Mouse (Mus musculus): ENCODE measurements around the gene Dnase2b.

The Dnase2b gene

GRCm38 (mm10) chr3:146611821-146612220 is 3.6 kb downstream of the Dnase2b start:
- DNase-seq (ENCODE audit: low spot score), result no peak

GRCm38 (mm10) chr3:146611261-146611660 is 4.1 kb downstream of the Dnase2b start:
- DNase-seq (ENCODE audit: low spot score), result no peak

- DNase-seq (ENCODE audit: low spot score), result no peak
Measured at GRCm38 (mm10) chr3:146610322-146610721, 5.1 kb downstream of the Dnase2b start.

- DNase-seq (ENCODE audit: low spot score), result no peak
Measured at GRCm38 (mm10) chr3:146607368-146607767, 8.0 kb downstream of the Dnase2b start.

GRCm38 (mm10) chr3:146604647-146605046 is 10.7 kb downstream of the Dnase2b start:
- DNase-seq (ENCODE audit: low spot score), result no peak

GRCm38 (mm10) chr3:146602531-146602930 is 12.9 kb downstream of the Dnase2b start:
- DNase-seq (ENCODE audit: low spot score), result no peak

GRCm38 (mm10) chr3:146601205-146601604 is 14.2 kb downstream of the Dnase2b start:
- no peak for DNase-seq (ENCODE audit: low spot score)

- no peak for DNase-seq (ENCODE audit: low spot score)
Measured at GRCm38 (mm10) chr3:146599198-146599900, 16.0 kb downstream of the Dnase2b start.

- DNase-seq (ENCODE audit: low spot score), result no peak
Measured at GRCm38 (mm10) chr3:146598411-146598810, 17.0 kb downstream of the Dnase2b start.

- DNase-seq (ENCODE audit: low spot score), result no peak
Measured at GRCm38 (mm10) chr3:146596864-146597263, 18.5 kb downstream of the Dnase2b start.

- DNase-seq (ENCODE audit: low spot score), result no peak
Measured at GRCm38 (mm10) chr3:146596387-146596786, 19.0 kb downstream of the Dnase2b start.

GRCm38 (mm10) chr3:146595440-146595839 is 20.0 kb downstream of the Dnase2b start:
- DNase-seq (ENCODE audit: low spot score), result no peak

- no peak for DNase-seq (ENCODE audit: low spot score)
Measured at GRCm38 (mm10) chr3:146591601-146592000, 23.8 kb downstream of the Dnase2b start.

- DNase-seq (ENCODE audit: low spot score), result no peak
Measured at GRCm38 (mm10) chr3:146591159-146591558, 24.2 kb downstream of the Dnase2b start.

- no peak for DNase-seq (ENCODE audit: low spot score)
Measured at GRCm38 (mm10) chr3:146589523-146589922, 25.9 kb downstream of the Dnase2b start.

GRCm38 (mm10) chr3:146586616-146587015 is 28.8 kb downstream of the Dnase2b start:
- DNase-seq (ENCODE audit: low spot score), result no peak

GRCm38 (mm10) chr3:146583908-146584307 is 31.5 kb downstream of the Dnase2b start:
- DNase-seq (ENCODE audit: low spot score), result no peak

GRCm38 (mm10) chr3:146583478-146583877 is 31.9 kb downstream of the Dnase2b start:
- no peak for DNase-seq (ENCODE audit: low spot score)

- no peak for DNase-seq (ENCODE audit: low spot score)
Measured at GRCm38 (mm10) chr3:146580039-146580729, 35.2 kb downstream of the Dnase2b start.

GRCm38 (mm10) chr3:146577591-146577990 is 37.8 kb downstream of the Dnase2b start:
- DNase-seq (ENCODE audit: low spot score), result no peak

GRCm38 (mm10) chr3:146571341-146571740 is 44.1 kb downstream of the Dnase2b start:
- DNase-seq (ENCODE audit: low spot score), result no peak

GRCm38 (mm10) chr3:146570939-146571338 is 44.5 kb downstream of the Dnase2b start:
- no peak for DNase-seq (ENCODE audit: low spot score)

- DNase-seq (ENCODE audit: low spot score), result no peak
Measured at GRCm38 (mm10) chr3:146570148-146570782, 45.1 kb downstream of the Dnase2b start, which contains the start of gene Uox. Gene Uox (plus strand): TSS chr3:146570426.

All from ovary, adult 18-20 months (tissue).